Mouse (Mus musculus): ENCODE data around the gene 4921517D22Rik.

GRCm38 (mm10) chr13:59639368-59640177 lies 54.3 kb downstream of the 4921517D22Rik start:
- TF ChIP-seq CTCF (IDR thresholded peaks at IDR 0.05) (no peak), EP300 (IDR thresholded peaks at IDR 0.05) (no peak)
